Mouse (Mus musculus) erythroblast, embryonic 14.5 days (primary cell): ENCODE data around the gene Rer1.

ENCODE experiments used
- GATA1 ChIP-seq: IDR thresholded peaks from 2 replicates; pipeline ENCODE4 v1.6.1; 2012; ENCODE audit warnings: low read length, inconsistent platforms, mixed read lengths
- TAL1 ChIP-seq: IDR thresholded peaks from 3 replicates; pipeline ENCODE4 v1.6.1; 2012; ENCODE audit warnings: low read length, inconsistent platforms, mixed read lengths

DNA sequence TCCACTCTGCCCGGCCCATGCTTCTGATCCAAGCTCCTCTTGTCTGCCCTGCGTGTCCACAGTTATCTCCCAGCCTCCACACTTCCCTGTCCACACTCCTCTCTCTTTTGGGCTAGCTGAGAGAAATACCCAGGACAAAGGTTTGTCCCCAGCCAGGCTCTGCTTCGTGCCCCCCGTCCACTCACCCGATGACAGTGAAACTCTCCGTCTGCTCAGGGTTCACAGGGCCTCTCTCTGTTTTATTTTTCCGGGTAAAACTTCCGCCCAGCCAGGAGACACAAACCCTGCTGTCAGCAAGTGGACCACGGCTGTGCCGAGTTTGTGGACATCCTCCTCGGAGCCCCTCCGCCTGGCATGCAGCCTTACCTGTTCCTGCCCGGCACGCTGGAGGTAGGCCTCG is 42.2 kb upstream of the Rer1 start:
- TF ChIP-seq TAL1, result no peak
- TF ChIP-seq GATA1, result no peak
